Mouse (Mus musculus) embryo, embryonic 11.5 days (tissue): Measurements from ENCODE around the gene Crygn.

Source experiments
- DNase-seq: peaks from one replicate; pipeline ENCODE4 v3.0.0-alpha.2; 2012; ENCODE audit warnings: low read depth, low spot score

Crygn gene

GRCm38 (mm10) chr5:24709962-24710361, 47.8 kb downstream of the Crygn start:
- no peak for DNase-seq

GRCm38 (mm10) chr5:24704615-24705014, 53.2 kb downstream of the Crygn start:
- DNase-seq, result no peak

GRCm38 (mm10) chr5:24701271-24701670, 56.5 kb downstream of the Crygn start:
- no peak for DNase-seq
